Mouse (Mus musculus) intestine, embryonic 16.5 days (tissue): ENCODE results near the gene Zfp747. TPM values are rescaled to one million over a fixed set of nuclear protein-coding genes. Genes with fewer than 3 reads are reported as not detected.
"Not testable (repeated sequence)": the region's sequence is repeated elsewhere in the genome, so short reads cannot be mapped to it uniquely, and the experiment has no call there.

ENCODE experiments used
- ATAC-seq: fragments of 200-750 bp; cut with Nextera tagmentation; 2 replicates; pipeline ENCODE4 v1.8.0; 2017; ENCODE audit warnings: moderate TSS enrichment, moderate library complexity
- H3K27ac ChIP-seq: fragments of 300-500 bp; sonication (generic); 2 replicates; pipeline ENCODE4 v1.5.1; 2014; ENCODE audit warnings: mild to moderate bottlenecking, low read length
- H3K27me3 ChIP-seq: fragments of 300-500 bp; sonication (generic); replicated peaks from 2 replicates; pipeline ENCODE4 v1.6.1; 2014; ENCODE audit warnings: low read length, control low read depth, mixed read lengths; ENCODE audit not compliant: control insufficient read depth, insufficient read depth
- H3K36me3 ChIP-seq: fragments of 300-500 bp; sonication (generic); 2 replicates; pipeline ENCODE4 v1.6.1; 2014; ENCODE audit warnings: low read length, control low read depth; ENCODE audit not compliant: control insufficient read depth, insufficient read depth
- H3K4me1 ChIP-seq: fragments of 300-500 bp; sonication (generic); 2 replicates; pipeline ENCODE4 v1.6.1; 2014; ENCODE audit warnings: low read length, control low read depth, mixed read lengths; ENCODE audit not compliant: control insufficient read depth, insufficient read depth
- H3K4me2 ChIP-seq: fragments of 300-500 bp; sonication (generic); 2 replicates; pipeline ENCODE4 v1.6.1; 2014; ENCODE audit warnings: low read depth, low read length, control low read depth
- H3K4me3 ChIP-seq: fragments of 300-500 bp; sonication (generic); 2 replicates; pipeline ENCODE4 v1.5.1; 2014; ENCODE audit warnings: mild to moderate bottlenecking, low read length
- H3K9ac ChIP-seq: fragments of 300-500 bp; sonication (generic); 2 replicates; pipeline ENCODE4 v1.6.1; 2014; ENCODE audit warnings: low read depth, low read length
- H3K9me3 ChIP-seq: fragments of 300-500 bp; sonication (generic); 2 replicates; pipeline ENCODE4 v1.6.1; 2016; ENCODE audit warnings: low read length, control low read depth; ENCODE audit not compliant: control insufficient read depth
- WGBS: fragments of 180-500 bp; shearing (Covaris S2); extraction: QIAGEN DNeasy Blood & Tissue Kit; methylation state at CpG from one replicate; pipeline ENCODE4 v1.1.7; 2014; 5-methylcytosine and 5-hydroxymethylcytosine counted together
- polyA plus RNA-seq: library from polyadenylated mRNA; unstranded; fragments of >200 nt; fragmentation: Nextera tagmentation; extraction: Ambion mirVana; gene quantifications from 2 replicates; pipeline ENCODE4 v1.2.1, GENCODE M21; 2015

The Zfp747 gene
- 11.7 and 13.6 TPM in 2 replicates for polyA plus RNA-seq

DNA sequence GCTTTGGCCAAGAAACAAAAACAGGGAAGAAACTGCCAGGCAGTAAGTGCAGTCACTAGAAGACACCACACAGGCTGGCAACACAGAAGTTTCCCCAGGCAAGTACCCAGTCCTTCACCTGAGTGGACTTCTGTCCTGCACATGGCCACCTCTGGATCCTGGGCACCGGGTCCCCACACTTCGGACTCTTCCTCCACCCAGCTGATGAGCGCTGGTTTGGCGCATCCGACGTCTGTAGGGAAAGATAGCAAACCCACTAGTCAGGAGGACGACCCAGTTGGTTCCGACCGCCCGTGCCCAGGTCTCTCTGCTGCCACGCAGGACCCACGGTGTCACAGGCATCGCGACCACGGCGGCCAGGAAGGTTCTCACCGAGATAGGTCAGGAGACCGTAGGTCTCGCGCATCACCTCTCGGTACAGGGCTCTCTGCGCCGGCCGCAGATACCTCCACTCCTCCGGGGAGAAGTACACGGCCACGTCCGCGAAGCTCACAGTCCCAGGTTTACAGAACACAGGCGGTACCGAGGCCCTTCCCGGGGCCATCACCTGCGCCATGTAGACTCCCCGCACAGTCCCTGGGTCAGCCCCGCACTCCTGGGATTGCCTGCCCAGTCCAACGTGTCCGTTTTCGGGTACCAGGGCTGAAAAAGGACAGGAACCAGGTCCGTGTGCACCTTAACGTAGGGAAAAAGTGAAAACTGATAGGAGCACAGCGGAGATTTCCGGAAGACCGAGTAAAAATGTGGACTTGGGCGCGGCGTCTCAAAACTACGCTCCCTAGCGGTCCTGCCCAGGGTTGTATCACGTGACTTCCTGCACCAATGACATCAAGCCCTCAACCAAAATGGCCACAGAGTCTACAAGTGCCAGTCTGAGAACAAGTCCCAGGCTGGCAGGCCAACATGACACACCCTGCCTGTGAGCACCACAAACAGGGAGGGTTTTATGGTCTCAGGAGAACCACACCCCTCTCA lies at the start of gene Zfp747:
Zfp747 (minus strand) TSS at position 780 of the 975 bp plus-strand sequence.
- Histone ChIP-seq H3K9ac (peak within 1 kb of the TSS; percentile 78), H3K4me2 (peak within 1 kb of the TSS; percentile 65), H3K27ac (peak within 1 kb of the TSS; percentile 83), H3K4me3 (peak within 1 kb of the TSS; percentile 64)
- not testable (repeated sequence) for H3K36me3 ChIP-seq, H3K27me3 ChIP-seq, H3K9me3 ChIP-seq, H3K4me1 ChIP-seq
- peak; percentile 92 for ATAC-seq
- 2% methylated on average over 49 of the region's 49 CpGs for WGBS

DNA sequence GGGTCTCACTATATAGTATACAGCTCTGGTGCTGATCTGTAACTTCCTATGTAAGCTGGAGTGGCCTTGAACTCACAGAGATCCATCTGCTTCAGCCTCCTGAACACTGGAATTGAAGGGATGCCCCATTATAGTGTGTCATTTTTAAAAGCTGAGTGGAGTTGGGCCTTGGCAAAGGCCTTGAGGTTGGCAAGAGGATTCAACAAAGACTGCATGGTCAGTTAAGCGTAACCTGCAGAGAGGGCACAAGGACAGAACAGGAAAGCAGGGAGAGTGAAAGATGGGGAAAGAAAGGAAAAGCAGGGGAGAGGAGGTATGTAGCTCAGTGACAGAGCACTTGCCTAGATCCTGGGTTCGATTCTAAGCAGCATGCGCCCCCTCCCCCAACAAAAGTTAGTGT lies 49.4 kb upstream of the Zfp747 start:
- WGBS: 91% methylated on average over 3 of the region's 3 CpGs
- no peak for ATAC-seq

DNA sequence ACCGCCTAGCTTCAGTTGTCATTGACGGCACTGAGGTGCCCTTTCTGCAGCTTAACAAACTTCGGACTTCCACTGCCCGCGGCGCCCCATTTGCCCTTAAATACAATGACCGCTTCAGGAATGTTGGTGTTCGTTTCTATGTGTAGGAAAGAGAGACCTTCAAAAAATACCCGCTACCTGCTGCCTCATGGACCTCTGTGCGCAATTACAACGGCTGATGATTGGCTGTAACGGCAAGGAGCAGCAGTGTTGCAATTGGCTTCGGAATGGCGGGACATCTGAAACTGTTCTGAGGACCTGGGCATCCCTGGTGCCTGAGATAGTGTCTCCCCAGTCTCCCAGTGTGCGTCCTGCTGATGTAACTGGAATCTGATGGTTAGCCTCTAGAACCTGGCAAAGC lies 46.4 kb upstream of the Zfp747 start:
- peaks cover 8% of the 10 kb centered on the region; the same call in 1 of the 2 replicates for H3K27me3 ChIP-seq
- 3% methylated on average over 15 of the region's 15 CpGs for WGBS
- peaks cover 11% of the 10 kb centered on the region; the same call in 1 of the 2 replicates for H3K4me1 ChIP-seq
- H3K4me2 ChIP-seq: peak overlapping the region; percentile 97
- peak; percentile 25; the same call in 1 of the 2 replicates for ATAC-seq
- H3K4me3 ChIP-seq: peak overlapping the region; percentile 81
- H3K9ac ChIP-seq: peak overlapping the region; percentile 91; the same call in 1 of the 2 replicates
- H3K27ac ChIP-seq: no peak overlapping the region
- no peaks in the 10 kb centered on the region for H3K36me3 ChIP-seq
- no peaks in the 10 kb centered on the region for H3K9me3 ChIP-seq

More for the DNA sequence above, 49.4 kb upstream of the Zfp747 start:
- Histone ChIP-seq H3K9me3 (no peaks in the 10 kb centered on the region), H3K4me1 (peaks cover 11% of the 10 kb centered on the region; the same call in 1 of the 2 replicates), H3K36me3 (no peaks in the 10 kb centered on the region), H3K9ac (no peak overlapping the region), H3K27ac (no peak overlapping the region), H3K4me2 (no peak overlapping the region), H3K4me3 (no peak overlapping the region), H3K27me3 (peaks cover 8% of the 10 kb centered on the region; the same call in 1 of the 2 replicates)

DNA sequence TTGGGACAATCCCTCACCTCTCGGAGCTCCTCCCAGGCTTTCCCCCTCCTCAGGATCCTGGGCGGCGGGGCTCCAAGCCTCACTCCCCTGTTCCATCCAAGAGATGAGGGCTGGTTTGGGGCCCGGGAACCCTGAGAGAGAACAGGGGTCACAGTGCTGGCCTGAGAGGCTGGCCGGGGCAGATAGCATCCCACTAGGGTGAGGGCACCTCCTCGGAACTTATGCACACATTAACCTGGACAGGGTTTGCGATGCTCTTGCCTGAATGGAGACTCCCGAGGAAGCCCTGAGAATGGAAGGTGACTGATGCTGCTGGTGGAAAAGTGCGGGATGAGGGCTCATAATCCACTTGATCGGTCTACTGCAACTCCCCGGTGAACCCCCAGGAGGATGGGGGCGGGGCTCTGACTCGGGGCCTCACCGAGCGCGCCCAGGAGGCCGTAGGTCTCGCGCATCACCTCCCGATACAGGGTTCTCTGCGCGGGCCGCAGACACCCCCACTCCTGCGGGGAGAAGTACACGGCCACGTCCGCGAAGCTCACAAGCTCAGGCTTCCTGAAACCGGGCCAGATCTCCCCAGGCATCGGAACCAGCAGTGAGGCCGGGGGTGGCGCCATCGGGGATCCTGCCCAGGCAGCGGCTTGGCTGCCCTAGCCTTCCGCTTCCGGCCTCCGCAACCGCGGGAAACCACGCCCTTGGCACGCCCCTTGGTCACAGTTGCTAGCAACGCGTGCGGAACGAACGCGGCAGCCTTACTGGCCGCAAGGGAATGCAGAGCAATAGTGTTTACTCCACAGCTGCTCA lies 45.7 kb upstream of the Zfp747 start, which contains the start of gene Zfp688:
Zfp688 (minus strand) TSS at position 681 of the 804 bp plus-strand sequence.
- peaks cover 8% of the 10 kb centered on the region; the same call in 1 of the 2 replicates for H3K27me3 ChIP-seq
- peak; percentile 98 for ATAC-seq
- WGBS: under 1% methylated on average over 48 of the region's 48 CpGs
- peaks cover 11% of the 10 kb centered on the region; the same call in 1 of the 2 replicates for H3K4me1 ChIP-seq
- no peaks in the 10 kb centered on the region for H3K36me3 ChIP-seq
- peak within 1 kb of the TSS; percentile 50 for H3K27ac ChIP-seq
- H3K9ac ChIP-seq: peak within 1 kb of the TSS; percentile 91
- no peaks in the 10 kb centered on the region for H3K9me3 ChIP-seq
- peak within 1 kb of the TSS; percentile 97 for H3K4me2 ChIP-seq
- peak within 1 kb of the TSS; percentile 81 for H3K4me3 ChIP-seq

DNA sequence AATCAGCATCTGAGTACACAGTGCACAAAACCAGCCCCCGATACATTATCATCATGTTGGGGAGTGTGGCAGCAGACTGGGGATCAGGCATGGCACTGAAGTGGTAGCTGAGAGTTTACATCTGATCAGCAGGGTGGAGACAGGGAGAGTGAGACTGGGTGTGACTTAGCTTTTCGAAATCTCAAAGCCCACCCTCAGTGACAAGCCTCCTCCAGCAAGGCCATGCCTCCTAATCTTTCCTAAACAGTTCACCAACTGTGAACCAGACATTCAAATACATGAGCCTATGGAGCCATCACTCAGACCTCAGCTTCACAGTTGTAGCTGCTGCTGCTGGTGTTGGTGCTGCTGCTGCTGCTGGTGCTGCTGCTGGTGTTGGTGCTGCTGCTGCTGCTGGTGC lies 35.6 kb upstream of the Zfp747 start:
- H3K4me2 ChIP-seq: no peak overlapping the region
- no peak for ATAC-seq
- no peak overlapping the region for H3K9ac ChIP-seq
- no peaks in the 10 kb centered on the region for H3K4me1 ChIP-seq
- no peaks in the 10 kb centered on the region for H3K27me3 ChIP-seq
- no peaks in the 10 kb centered on the region for H3K36me3 ChIP-seq
- H3K4me3 ChIP-seq: no peak overlapping the region
- no peaks in the 10 kb centered on the region for H3K9me3 ChIP-seq
- 75% methylated on average over 2 of the region's 2 CpGs for WGBS
- no peak overlapping the region for H3K27ac ChIP-seq

DNA sequence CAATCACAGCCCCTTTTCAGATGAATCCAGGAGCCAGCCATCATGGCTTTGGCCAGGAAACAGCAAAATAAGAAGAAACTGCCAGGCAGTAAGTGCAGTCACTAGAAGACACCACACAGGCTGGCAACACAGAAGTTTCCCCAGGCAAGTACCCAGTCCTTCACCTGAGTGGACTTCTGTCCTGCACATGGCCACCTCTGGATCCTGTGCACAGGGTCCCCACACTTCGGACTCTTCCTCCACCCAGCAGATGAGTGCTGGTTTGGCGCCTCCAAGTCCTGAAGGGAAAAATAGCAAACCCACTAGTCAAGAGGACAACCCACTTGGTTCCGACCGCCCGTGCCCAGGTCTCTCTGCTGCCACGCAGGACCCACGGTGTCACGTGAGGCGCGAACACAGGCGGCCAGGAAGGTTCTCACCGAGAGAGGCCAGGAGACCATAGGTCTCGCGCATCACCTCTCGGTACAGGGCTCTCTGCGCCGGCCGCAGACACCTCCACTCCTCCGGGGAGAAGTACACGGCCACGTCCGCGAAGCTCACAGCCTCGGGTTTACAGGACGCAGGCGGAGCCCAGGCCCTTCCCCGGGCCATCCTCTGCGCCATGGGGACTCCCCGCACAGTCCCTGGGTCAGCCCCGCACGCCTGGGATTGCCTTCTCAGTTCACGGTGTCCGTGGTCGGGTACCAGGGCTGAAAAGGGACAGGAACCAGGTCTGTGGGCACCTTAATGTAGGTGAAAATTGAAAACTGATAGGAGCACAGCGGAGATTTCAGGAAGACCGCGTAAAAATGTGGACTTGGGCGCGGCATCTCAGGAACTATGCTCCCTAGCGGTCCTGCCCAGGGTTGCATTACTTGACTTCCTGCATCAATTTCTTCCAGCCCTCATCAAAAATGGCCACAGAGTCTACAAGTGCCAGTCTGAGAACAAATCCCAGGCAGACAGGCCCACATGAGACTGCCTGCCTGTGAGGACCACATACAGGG lies 30.4 kb upstream of the Zfp747 start, which contains the start of gene Zfp764:
Zfp764 (minus strand) TSS at position 821 of the 986 bp plus-strand sequence.
- H3K27ac ChIP-seq: peak within 1 kb of the TSS; percentile 81
- H3K9ac ChIP-seq: peak within 1 kb of the TSS; percentile 87
- H3K9me3 ChIP-seq, H3K36me3 ChIP-seq, H3K27me3 ChIP-seq, H3K4me1 ChIP-seq: not testable (repeated sequence)
- H3K4me3 ChIP-seq: peak within 1 kb of the TSS; percentile 65
- peak within 1 kb of the TSS; percentile 93 for H3K4me2 ChIP-seq
- ATAC-seq: peak; percentile 89
- WGBS: 4% methylated on average over 39 of the region's 40 CpGs

DNA sequence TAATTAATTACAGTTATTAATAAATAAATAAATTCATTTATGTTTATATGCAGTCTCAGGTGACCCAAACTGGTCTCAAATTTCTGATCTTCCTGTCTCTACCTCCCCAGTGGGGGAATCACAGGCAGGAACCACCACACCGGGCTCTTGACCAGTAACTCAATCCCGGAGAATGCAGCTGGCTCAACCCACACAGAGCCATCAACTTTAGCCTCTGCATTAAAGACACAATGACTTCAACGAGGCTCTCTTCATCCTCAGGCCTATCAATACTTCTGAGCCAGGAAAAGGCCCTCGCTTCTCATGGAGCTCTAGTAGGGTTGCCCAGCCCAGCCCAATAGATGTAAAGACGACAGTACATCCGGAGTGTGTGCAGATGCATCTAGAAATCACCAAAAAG lies 28.3 kb upstream of the Zfp747 start:
- 95% methylated on average over 6 of the region's 6 CpGs for WGBS
- ATAC-seq: not testable (repeated sequence)

DNA sequence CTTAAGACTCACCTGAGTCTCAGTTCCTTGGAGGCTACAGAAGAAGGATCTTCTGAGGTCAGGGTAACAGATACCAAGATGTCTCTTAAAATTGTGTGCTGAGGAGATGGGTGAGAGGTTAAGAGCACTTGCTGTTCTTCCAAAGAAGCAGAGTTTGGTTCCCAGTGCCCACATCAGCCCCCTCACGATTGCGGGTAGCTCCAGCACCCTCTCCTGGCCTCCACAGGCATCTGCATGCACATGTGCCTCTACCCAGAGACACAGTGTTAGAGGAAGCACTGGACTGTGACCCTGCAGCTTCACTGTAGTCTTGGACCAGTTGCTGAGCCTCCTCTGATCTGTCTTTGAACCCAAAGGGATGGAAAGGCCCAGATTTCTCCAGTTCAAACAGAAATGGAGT lies 27.1 kb upstream of the Zfp747 start:
- Histone ChIP-seq H3K4me3 (no peak overlapping the region), H3K27ac (no peak overlapping the region), H3K9ac (no peak overlapping the region), H3K9me3 (no peaks in the 10 kb centered on the region), H3K4me1 (no peaks in the 10 kb centered on the region), H3K36me3 (0 out of 2 replicates have a peak, but pooled peaks cover 7% of the 10 kb centered on the region), H3K4me2 (no peak overlapping the region), H3K27me3 (no peaks in the 10 kb centered on the region)
- ATAC-seq: no peak
- 47% methylated on average over 2 of the region's 2 CpGs for whole genome bisulfite sequencing

More for the DNA sequence above, 28.3 kb upstream of the Zfp747 start:
- H3K27ac ChIP-seq, H3K27me3 ChIP-seq, H3K9me3 ChIP-seq, H3K4me3 ChIP-seq, H3K4me1 ChIP-seq, H3K9ac ChIP-seq, H3K4me2 ChIP-seq, H3K36me3 ChIP-seq: not testable (repeated sequence)
